Mouse (Mus musculus): ENCODE measurements at regions not wholly inside any gene's neighbourhood (a gene's known extent, or its start where the extent isn't known, plus 50 kb on each side); places are given as distances from the start of the nearest gene placed in this dataset.

- no peak for DNase-seq
- intact Hi-C loops (cut with DNase I) = no loop called here
These were observed 59.7 kb downstream of the H2al1j start for GRCm38 (mm10) chrX:11387200-11387940.

- intact Hi-C loops (cut with DNase I) = no loop called here
- DNase-seq = peak; percentile 42 to 44
These were observed 61.2 kb downstream of the H2al1j start for GRCm38 (mm10) chrX:11388860-11389259.

GRCm38 (mm10) chrX:11400406-11400805, 72.8 kb downstream of the H2al1j start:
- no peak for DNase-seq
- intact Hi-C loops (cut with DNase I) = no loop called here

- peak in 1 of 2 experiments; percentile 15 for DNase-seq
- intact Hi-C loops (cut with DNase I) = no loop called here
These were observed 76.7 kb downstream of the H2al1j start for GRCm38 (mm10) chrX:11404369-11404768.

GRCm38 (mm10) chrX:11412316-11412826, 84.7 kb downstream of the H2al1j start:
- no peak for DNase-seq
- intact Hi-C loops (cut with DNase I) = no loop called here

- no peak for DNase-seq
- intact Hi-C loops (cut with DNase I) = no loop called here
These were observed 88.0 kb downstream of the H2al1j start for GRCm38 (mm10) chrX:11415662-11416061.

- DNase-seq = peak; percentile 34 to 63
- intact Hi-C loops (cut with DNase I) = no loop called here
These were observed 88.9 kb downstream of the H2al1j start for GRCm38 (mm10) chrX:11416510-11416909.

- peak; percentile 54 to 62 for DNase-seq
- intact Hi-C loops (cut with DNase I) = no loop called here
These were observed 90.2 kb downstream of the H2al1j start for GRCm38 (mm10) chrX:11417861-11418260.

- intact Hi-C loops (cut with DNase I) = no loop called here
These were observed 90.6 kb downstream of the H2al1j start for GRCm38 (mm10) chrX:11418261-11418660.

GRCm38 (mm10) chrX:11419162-11419631, 91.6 kb downstream of the H2al1j start:
- peak; percentile 16 to 34 for DNase-seq

More at GRCm38 (mm10) chrX:11418261-11418660, 90.6 kb downstream of the H2al1j start:
- DNase-seq = peak; percentile 51 to 65

GRCm38 (mm10) chrX:11432403-11433004, 104.9 kb downstream of the H2al1j start:
- intact Hi-C loops (cut with DNase I) = no loop called here
- DNase-seq = no peak

More at GRCm38 (mm10) chrX:11419162-11419631, 91.6 kb downstream of the H2al1j start:
- intact Hi-C loops (cut with DNase I) = no loop called here

- intact Hi-C loops (cut with DNase I) = no loop called here
These were observed 107.7 kb downstream of the H2al1j start for GRCm38 (mm10) chrX:11435338-11435737.

GRCm38 (mm10) chrX:11437151-11437944, 109.7 kb downstream of the H2al1j start:
- intact Hi-C loops (cut with DNase I) = no loop called here
- peak; percentile 35 to 46 for DNase-seq

More at GRCm38 (mm10) chrX:11435338-11435737, 107.7 kb downstream of the H2al1j start:
- no peak for DNase-seq

GRCm38 (mm10) chrX:11443543-11443942, 115.9 kb downstream of the H2al1j start:
- intact Hi-C loops (cut with DNase I) = no loop called here
- peak; percentile 23 to 33 for DNase-seq

- peak; percentile 50 to 62 for DNase-seq
- intact Hi-C loops (cut with DNase I) = no loop called here
These were observed 116.7 kb downstream of the H2al1j start for GRCm38 (mm10) chrX:11444261-11444725.

- DNase-seq = peak in 1 of 2 experiments; percentile 25
- intact Hi-C loops (cut with DNase I) = no loop called here
These were observed 121.1 kb downstream of the H2al1j start for GRCm38 (mm10) chrX:11448711-11449110.

GRCm38 (mm10) chrX:11458521-11458920, 130.9 kb downstream of the H2al1j start:
- DNase-seq = no peak

GRCm38 (mm10) chrX:11463955-11464511, 136.4 kb downstream of the H2al1j start:
- DNase-seq = no peak

More at GRCm38 (mm10) chrX:11458521-11458920, 130.9 kb downstream of the H2al1j start:
- intact Hi-C loops (cut with DNase I) = no loop called here

GRCm38 (mm10) chrX:11466191-11466590, 138.6 kb downstream of the H2al1j start:
- no peak for DNase-seq
- intact Hi-C loops (cut with DNase I) = no loop called here

More at GRCm38 (mm10) chrX:11463955-11464511, 136.4 kb downstream of the H2al1j start:
- intact Hi-C loops (cut with DNase I) = no loop called here

- DNase-seq = no peak
- intact Hi-C loops (cut with DNase I) = no loop called here
These were observed 152.2 kb downstream of the H2al1j start for GRCm38 (mm10) chrX:11479696-11480339.
